Mouse (Mus musculus): ENCODE measurements around the gene Tlcd2. TPM values are rescaled to one million over a fixed set of nuclear protein-coding genes. Genes with fewer than 3 reads are reported as not detected.
A peak's percentile ranks its signal among the peaks of the same experiment; 100 is the strongest.

Gene Tlcd2
- polyA plus RNA-seq, 1 experiment from 2014 or later = 13.4 TPM

- no peak for ATAC-seq (ENCODE audit: insufficient number of reproducible peaks, insufficient read depth, low FRiP score, low read depth)
- 86% methylated on average over 3 of the region's 3 CpGs for WGBS
- H3K27ac ChIP-seq (replicated peaks in 1 of 2; ENCODE audit: control insufficient read depth in 1 of 2, insufficient read depth in 1 of 2, low read depth in 2 of 2, low read length in 2 of 2) = no peak overlapping the region
- no peak overlapping the region for H3K9ac ChIP-seq (ENCODE audit: low read length)
- H3K4me3 ChIP-seq (ENCODE audit: control insufficient read depth in 1 of 2, insufficient read depth in 1 of 2, low read depth in 1 of 2, low read length in 2 of 2) = no peak overlapping the region
- H3K4me2 ChIP-seq (ENCODE audit: low read length) = no peak overlapping the region
- H3K27me3 ChIP-seq (ENCODE audit: control insufficient read depth, insufficient read depth, low read length) = no peaks in the 10 kb centered on the region
- H3K4me1 ChIP-seq (ENCODE audit: control insufficient read depth in 2 of 2, insufficient read depth in 2 of 2, low read length in 2 of 2) = peaks cover 0 to 3% of the 10 kb centered on the region in 2 experiments; a peak in 1 of 4 replicates
- H3K36me3 ChIP-seq (ENCODE audit: control insufficient read depth, insufficient read depth, low read length) = peaks cover 28% of the 10 kb centered on the region
- H3K9me3 ChIP-seq (ENCODE audit: control insufficient read depth, low read length) = peaks cover 6% of the 10 kb centered on the region; the same call in 1 of the 2 replicates
These were observed 22.7 kb upstream of the Tlcd2 start for GRCm38 (mm10) chr11:75438804-75439203.

DNA sequence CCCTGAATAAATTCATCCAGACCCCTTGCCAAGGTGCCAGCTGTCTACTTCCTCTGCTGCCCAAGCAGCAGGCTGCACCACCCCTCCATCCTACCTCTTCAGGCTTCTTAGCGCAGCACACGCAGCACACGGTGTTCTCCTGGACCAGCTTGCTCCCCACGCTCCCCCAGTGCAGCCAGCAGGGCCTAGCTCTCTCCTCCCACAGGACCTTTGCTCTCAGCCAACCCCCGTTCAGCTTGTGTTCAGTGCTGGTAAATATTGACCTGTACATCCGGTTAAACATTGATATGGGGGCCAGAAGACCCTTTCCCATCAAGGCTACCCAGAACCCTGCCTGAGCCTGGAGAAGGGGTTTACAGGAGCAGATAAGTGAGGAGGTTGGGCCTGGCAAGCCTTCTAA lies 22.2 kb upstream of the Tlcd2 start, which contains the start of gene Serpinf2:
Gene Serpinf2, minus strand, starts transcription at position 229 of the 400 bp plus-strand sequence.
- Histone ChIP-seq H3K4me1 (ENCODE audit: control insufficient read depth in 2 of 2, insufficient read depth in 2 of 2, low read length in 2 of 2) (peaks cover 0 to 3% of the 10 kb centered on the region in 2 experiments; a peak in 1 of 4 replicates), H3K4me2 (ENCODE audit: low read length) (no peak within 1 kb of the TSS), H3K9ac (ENCODE audit: low read length) (no peak within 1 kb of the TSS), H3K27me3 (ENCODE audit: control insufficient read depth, insufficient read depth, low read length) (no peaks in the 10 kb centered on the region), H3K36me3 (ENCODE audit: control insufficient read depth, insufficient read depth, low read length) (peaks cover 34% of the 10 kb centered on the region), H3K27ac (replicated peaks in 1 of 2; ENCODE audit: control insufficient read depth in 1 of 2, insufficient read depth in 1 of 2, low read depth in 2 of 2, low read length in 2 of 2) (no peak within 1 kb of the TSS), H3K4me3 (ENCODE audit: control insufficient read depth in 1 of 2, insufficient read depth in 1 of 2, low read depth in 1 of 2, low read length in 2 of 2) (no peak within 1 kb of the TSS), H3K9me3 (ENCODE audit: control insufficient read depth, low read length) (peaks cover 3% of the 10 kb centered on the region; the same call in 1 of the 2 replicates)
- WGBS = 87% methylated on average over 6 of the region's 6 CpGs
- ATAC-seq (ENCODE audit: insufficient number of reproducible peaks, insufficient read depth, low FRiP score, low read depth) = no peak

DNA sequence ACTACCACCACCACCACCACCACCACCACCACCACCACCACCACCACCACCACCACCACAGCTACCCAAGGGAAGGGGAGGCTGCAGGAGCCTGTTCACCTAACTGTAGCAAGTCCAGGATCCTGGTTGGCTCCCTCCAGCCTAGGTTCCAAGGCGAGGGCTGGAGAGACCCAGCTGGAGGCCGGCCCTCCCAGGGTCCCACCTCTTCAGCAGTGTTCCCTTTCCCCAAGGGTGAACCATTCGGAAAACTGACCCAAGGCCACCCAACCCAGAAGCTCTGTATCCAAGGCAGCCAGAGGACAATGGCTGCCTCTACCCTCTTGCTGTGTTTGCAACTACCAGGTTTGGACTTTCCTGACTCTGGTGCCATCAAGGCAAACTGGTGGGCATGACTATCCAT lies 21.6 kb upstream of the Tlcd2 start:
- H3K27me3 ChIP-seq (ENCODE audit: control insufficient read depth, insufficient read depth, low read length) = no peaks in the 10 kb centered on the region

DNA sequence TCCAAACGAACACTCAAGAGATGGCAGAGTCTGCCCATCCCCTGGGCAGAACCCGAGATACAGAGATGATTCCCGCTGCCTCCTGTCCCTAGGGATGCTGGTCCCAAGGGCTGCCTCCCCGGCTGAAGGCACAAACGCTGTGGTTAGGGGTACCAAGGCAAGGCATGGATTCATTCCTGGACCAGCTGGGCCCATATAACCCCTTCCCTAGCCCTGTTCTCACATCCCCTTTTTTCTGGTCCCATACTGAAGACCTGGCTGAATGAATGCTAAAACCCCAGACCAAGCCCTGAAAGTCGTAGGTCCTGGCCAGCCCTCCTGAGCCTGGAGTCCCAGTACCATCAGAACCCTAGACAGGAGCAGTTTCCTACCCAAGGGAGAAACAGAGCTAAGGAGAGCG lies 20.5 kb upstream of the Tlcd2 start:
- H3K9me3 ChIP-seq (ENCODE audit: control insufficient read depth, low read length) = no peaks in the 10 kb centered on the region
- H3K27ac ChIP-seq (replicated peaks in 1 of 2; ENCODE audit: control insufficient read depth in 1 of 2, insufficient read depth in 1 of 2, low read depth in 2 of 2, low read length in 2 of 2) = no peak overlapping the region
- H3K27me3 ChIP-seq (ENCODE audit: control insufficient read depth, insufficient read depth, low read length) = no peaks in the 10 kb centered on the region
- peaks cover 48% of the 10 kb centered on the region for H3K36me3 ChIP-seq (ENCODE audit: control insufficient read depth, insufficient read depth, low read length)
- no peak for ATAC-seq (ENCODE audit: insufficient number of reproducible peaks, insufficient read depth, low FRiP score, low read depth)
- no peak overlapping the region for H3K4me2 ChIP-seq (ENCODE audit: low read length)
- no peak overlapping the region for H3K9ac ChIP-seq (ENCODE audit: low read length)
- peaks cover 0 to 3% of the 10 kb centered on the region in 2 experiments; a peak in 1 of 4 replicates for H3K4me1 ChIP-seq (ENCODE audit: control insufficient read depth in 2 of 2, insufficient read depth in 2 of 2, low read length in 2 of 2)
- H3K4me3 ChIP-seq (ENCODE audit: control insufficient read depth in 1 of 2, insufficient read depth in 1 of 2, low read depth in 1 of 2, low read length in 2 of 2) = no peak overlapping the region
- 81% methylated on average over 7 of the region's 7 CpGs for WGBS

More for the DNA sequence above, 21.6 kb upstream of the Tlcd2 start:
- Histone ChIP-seq H3K4me2 (ENCODE audit: low read length) (no peak overlapping the region), H3K4me1 (ENCODE audit: control insufficient read depth in 2 of 2, insufficient read depth in 2 of 2, low read length in 2 of 2) (peaks cover 0 to 3% of the 10 kb centered on the region in 2 experiments; a peak in 1 of 4 replicates), H3K9me3 (ENCODE audit: control insufficient read depth, low read length) (no peaks in the 10 kb centered on the region), H3K9ac (ENCODE audit: low read length) (no peak overlapping the region), H3K27ac (replicated peaks in 1 of 2; ENCODE audit: control insufficient read depth in 1 of 2, insufficient read depth in 1 of 2, low read depth in 2 of 2, low read length in 2 of 2) (no peak overlapping the region), H3K4me3 (ENCODE audit: control insufficient read depth in 1 of 2, insufficient read depth in 1 of 2, low read depth in 1 of 2, low read length in 2 of 2) (no peak overlapping the region), H3K36me3 (ENCODE audit: control insufficient read depth, insufficient read depth, low read length) (peaks cover 40% of the 10 kb centered on the region)
- no peak for ATAC-seq (ENCODE audit: insufficient number of reproducible peaks, insufficient read depth, low FRiP score, low read depth)
- WGBS = 75% methylated on average over 3 of the region's 3 CpGs

DNA sequence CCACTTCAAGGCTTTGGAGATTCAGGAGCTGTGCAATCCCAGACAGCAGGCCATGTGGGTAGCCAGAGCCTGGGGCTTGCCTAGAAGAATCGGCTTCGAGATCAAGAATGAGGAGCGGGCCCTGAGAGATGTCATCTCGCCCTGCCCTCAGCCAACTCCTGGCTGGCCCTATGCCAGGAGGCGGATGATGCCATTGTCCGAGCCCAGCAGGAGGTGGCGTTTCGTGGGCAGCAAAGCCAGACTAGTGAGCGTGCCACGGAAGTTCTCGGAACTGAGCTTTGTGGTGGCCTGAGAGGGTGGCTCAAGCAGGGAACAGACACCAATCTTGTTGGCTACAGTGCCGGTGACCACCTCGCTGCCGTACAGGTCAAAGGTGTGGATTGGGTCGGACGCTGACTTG lies 19.9 kb upstream of the Tlcd2 start:
- no peak for ATAC-seq (ENCODE audit: insufficient number of reproducible peaks, insufficient read depth, low FRiP score, low read depth)
- Histone ChIP-seq H3K4me1 (ENCODE audit: control insufficient read depth in 2 of 2, insufficient read depth in 2 of 2, low read length in 2 of 2) (peaks cover 0 to 3% of the 10 kb centered on the region in 2 experiments; a peak in 1 of 4 replicates), H3K9me3 (ENCODE audit: control insufficient read depth, low read length) (no peaks in the 10 kb centered on the region), H3K27ac (replicated peaks in 1 of 2; ENCODE audit: control insufficient read depth in 1 of 2, insufficient read depth in 1 of 2, low read depth in 2 of 2, low read length in 2 of 2) (no peak overlapping the region), H3K36me3 (ENCODE audit: control insufficient read depth, insufficient read depth, low read length) (peaks cover 49% of the 10 kb centered on the region), H3K4me3 (ENCODE audit: control insufficient read depth in 1 of 2, insufficient read depth in 1 of 2, low read depth in 1 of 2, low read length in 2 of 2) (no peak overlapping the region), H3K27me3 (ENCODE audit: control insufficient read depth, insufficient read depth, low read length) (no peaks in the 10 kb centered on the region), H3K9ac (ENCODE audit: low read length) (no peak overlapping the region), H3K4me2 (ENCODE audit: low read length) (no peak overlapping the region)
- 88% methylated on average over 16 of the region's 16 CpGs for WGBS

GRCm38 (mm10) chr11:75443711-75444110 lies 17.8 kb upstream of the Tlcd2 start:
- Histone ChIP-seq H3K4me3 (ENCODE audit: control insufficient read depth in 1 of 2, insufficient read depth in 1 of 2, low read depth in 1 of 2, low read length in 2 of 2) (no peak overlapping the region), H3K27me3 (ENCODE audit: control insufficient read depth, insufficient read depth, low read length) (no peaks in the 10 kb centered on the region), H3K27ac (replicated peaks in 1 of 2; ENCODE audit: control insufficient read depth in 1 of 2, insufficient read depth in 1 of 2, low read depth in 2 of 2, low read length in 2 of 2) (no peak overlapping the region), H3K36me3 (ENCODE audit: control insufficient read depth, insufficient read depth, low read length) (peaks cover 68% of the 10 kb centered on the region), H3K4me1 (ENCODE audit: control insufficient read depth in 2 of 2, insufficient read depth in 2 of 2, low read length in 2 of 2) (no peaks in the 10 kb centered on the region), H3K9me3 (ENCODE audit: control insufficient read depth, low read length) (no peaks in the 10 kb centered on the region), H3K4me2 (ENCODE audit: low read length) (no peak overlapping the region), H3K9ac (ENCODE audit: low read length) (no peak overlapping the region)
- WGBS = 66% methylated on average over 8 of the region's 8 CpGs
- 0 out of 2 replicates have a peak, but pooled peaks have one; percentile 35 for ATAC-seq (ENCODE audit: insufficient number of reproducible peaks, insufficient read depth, low FRiP score, low read depth)

GRCm38 (mm10) chr11:75448575-75448974 lies 12.9 kb upstream of the Tlcd2 start:
- no peak overlapping the region for H3K9ac ChIP-seq (ENCODE audit: low read length)
- H3K4me1 ChIP-seq (ENCODE audit: control insufficient read depth in 2 of 2, insufficient read depth in 2 of 2, low read length in 2 of 2) = peaks cover under 1 to 5% of the 10 kb centered on the region in 2 experiments; a peak in 3 of 4 replicates
- no peak overlapping the region for H3K27ac ChIP-seq (replicated peaks in 1 of 2; ENCODE audit: control insufficient read depth in 1 of 2, insufficient read depth in 1 of 2, low read depth in 2 of 2, low read length in 2 of 2)
- ATAC-seq (ENCODE audit: insufficient number of reproducible peaks, insufficient read depth, low FRiP score, low read depth) = no peak
- no peaks in the 10 kb centered on the region for H3K9me3 ChIP-seq (ENCODE audit: control insufficient read depth, low read length)
- H3K4me2 ChIP-seq (ENCODE audit: low read length) = no peak overlapping the region
- peaks cover 66% of the 10 kb centered on the region for H3K36me3 ChIP-seq (ENCODE audit: control insufficient read depth, insufficient read depth, low read length)
- no peaks in the 10 kb centered on the region for H3K27me3 ChIP-seq (ENCODE audit: control insufficient read depth, insufficient read depth, low read length)
- WGBS = 84% methylated on average over 3 of the region's 3 CpGs
- H3K4me3 ChIP-seq (ENCODE audit: control insufficient read depth in 1 of 2, insufficient read depth in 1 of 2, low read depth in 1 of 2, low read length in 2 of 2) = no peak overlapping the region

- no peak for ATAC-seq (ENCODE audit: insufficient number of reproducible peaks, insufficient read depth, low FRiP score, low read depth)
These were observed 11.8 kb upstream of the Tlcd2 start for GRCm38 (mm10) chr11:75449695-75450094.

More at GRCm38 (mm10) chr11:75449695-75450094, 11.8 kb upstream of the Tlcd2 start:
- no peak overlapping the region for H3K4me3 ChIP-seq (ENCODE audit: control insufficient read depth in 1 of 2, insufficient read depth in 1 of 2, low read depth in 1 of 2, low read length in 2 of 2)
- H3K4me2 ChIP-seq (ENCODE audit: low read length) = no peak overlapping the region
- no peak overlapping the region for H3K27ac ChIP-seq (replicated peaks in 1 of 2; ENCODE audit: control insufficient read depth in 1 of 2, insufficient read depth in 1 of 2, low read depth in 2 of 2, low read length in 2 of 2)
- H3K4me1 ChIP-seq (ENCODE audit: control insufficient read depth in 2 of 2, insufficient read depth in 2 of 2, low read length in 2 of 2) = peaks cover 4 to 10% of the 10 kb centered on the region in 2 experiments; a peak in 3 of 4 replicates
- H3K36me3 ChIP-seq (ENCODE audit: control insufficient read depth, insufficient read depth, low read length) = peaks cover 55% of the 10 kb centered on the region
- H3K9me3 ChIP-seq (ENCODE audit: control insufficient read depth, low read length) = no peaks in the 10 kb centered on the region
- 58% methylated on average over 7 of the region's 7 CpGs for WGBS
- H3K27me3 ChIP-seq (ENCODE audit: control insufficient read depth, insufficient read depth, low read length) = no peaks in the 10 kb centered on the region
- H3K9ac ChIP-seq (ENCODE audit: low read length) = no peak overlapping the region; the same call in 1 of the 2 replicates
